Mouse (Mus musculus): ENCODE measurements around the gene Enox1.
"Not testable (repeated sequence)": the region's sequence is repeated elsewhere in the genome, so short reads cannot be mapped to it uniquely, and the experiment has no call there.

The Enox1 gene

DNA sequence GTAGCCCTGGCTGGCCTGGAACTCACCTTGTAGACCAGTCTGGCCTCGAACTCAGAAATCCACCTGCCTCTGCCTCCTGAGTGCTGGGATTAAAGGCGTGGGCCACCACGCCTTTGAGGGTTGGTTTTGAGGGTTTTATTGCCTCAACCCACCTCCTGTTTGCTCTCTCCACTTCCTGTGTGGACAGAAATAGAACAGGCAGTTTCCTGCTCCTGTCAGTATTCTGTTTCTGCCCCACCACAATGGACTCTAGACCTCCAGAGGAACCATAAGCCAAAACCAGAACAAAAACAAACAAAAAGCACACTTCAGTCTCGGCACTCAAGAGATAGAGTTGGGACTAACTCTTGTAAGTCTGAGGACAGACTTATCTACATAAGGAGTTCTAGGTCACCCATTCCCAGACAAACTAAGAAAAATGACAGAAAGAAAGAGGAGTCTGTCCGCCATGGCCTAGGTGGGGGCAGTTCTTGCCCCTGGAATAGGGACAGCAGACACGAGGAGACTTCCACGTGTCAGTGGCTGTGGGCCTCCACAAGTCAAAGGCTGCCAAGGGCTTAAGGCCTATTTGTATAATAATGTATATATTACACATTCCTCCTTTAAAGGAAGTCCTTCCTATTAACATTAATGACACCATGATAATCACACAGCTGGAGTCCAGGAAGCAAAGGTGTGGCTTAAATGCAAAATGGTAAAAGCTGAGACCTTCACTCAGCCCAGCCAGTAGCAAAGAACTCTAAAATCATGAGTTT, 362.6 kb downstream of the Enox1 start:
- no peak for DNase-seq (ENCODE audit: low read depth)

DNA sequence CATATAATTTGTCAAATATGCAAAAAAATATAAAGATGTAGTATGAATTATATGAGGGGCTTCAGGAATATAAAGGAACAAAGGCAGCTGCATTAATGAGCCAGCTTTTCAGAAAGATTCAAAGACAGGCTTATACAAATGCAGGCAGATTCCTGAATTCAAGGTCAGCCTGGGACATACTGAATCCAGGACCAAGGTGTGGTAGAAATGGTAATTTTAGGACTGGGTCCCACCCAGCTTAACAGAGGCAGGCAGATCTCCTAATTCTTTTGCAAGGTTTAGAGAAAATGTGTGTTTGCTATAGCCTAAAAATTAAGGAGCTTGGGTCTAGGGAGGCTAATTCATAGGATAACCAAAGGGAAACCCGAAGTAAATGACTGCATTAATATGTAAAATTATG, 363.1 kb downstream of the Enox1 start:
- no peak for DNase-seq (ENCODE audit: low read depth)

DNA sequence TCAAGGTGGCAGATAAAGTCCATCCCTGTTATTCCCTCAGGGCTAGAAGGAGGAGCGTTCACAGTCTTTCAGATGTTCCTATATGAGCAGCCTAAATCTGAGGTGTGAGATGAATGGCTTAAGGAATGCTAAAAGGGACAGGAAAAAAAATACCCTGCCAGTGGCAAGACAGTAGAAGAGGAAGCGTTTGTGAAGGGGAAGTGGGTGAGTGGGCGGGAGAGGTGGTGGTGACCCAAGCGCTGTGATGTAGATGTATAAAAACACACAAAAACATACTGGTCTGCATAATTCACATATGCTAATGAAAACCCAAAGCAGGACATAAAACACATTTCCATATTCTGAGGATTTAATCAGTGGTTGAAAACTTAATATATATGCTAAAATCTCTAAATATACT, 367.7 kb downstream of the Enox1 start:
- no peak for DNase-seq (ENCODE audit: low read depth)

DNA sequence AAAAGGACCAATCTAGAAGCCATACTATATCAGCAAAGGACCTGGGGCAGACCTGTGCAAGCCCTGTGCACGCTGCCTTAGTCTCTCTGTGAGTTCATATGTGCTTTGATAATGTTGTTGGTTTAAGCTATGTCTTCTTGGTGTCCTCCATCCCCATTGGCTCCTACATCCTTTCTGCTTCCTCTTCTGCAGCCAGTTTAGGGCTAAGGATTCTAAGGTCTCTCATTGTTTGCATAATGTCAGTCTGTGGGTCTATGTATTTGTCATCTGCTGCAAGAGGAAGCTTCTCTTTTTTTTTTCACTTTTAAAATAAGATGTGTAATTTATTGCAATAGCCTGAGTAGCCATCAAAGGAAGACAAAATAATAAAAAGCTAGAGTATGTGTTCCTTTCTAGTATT, 369.7 kb downstream of the Enox1 start:
- no peak for DNase-seq (ENCODE audit: low read depth)

DNA sequence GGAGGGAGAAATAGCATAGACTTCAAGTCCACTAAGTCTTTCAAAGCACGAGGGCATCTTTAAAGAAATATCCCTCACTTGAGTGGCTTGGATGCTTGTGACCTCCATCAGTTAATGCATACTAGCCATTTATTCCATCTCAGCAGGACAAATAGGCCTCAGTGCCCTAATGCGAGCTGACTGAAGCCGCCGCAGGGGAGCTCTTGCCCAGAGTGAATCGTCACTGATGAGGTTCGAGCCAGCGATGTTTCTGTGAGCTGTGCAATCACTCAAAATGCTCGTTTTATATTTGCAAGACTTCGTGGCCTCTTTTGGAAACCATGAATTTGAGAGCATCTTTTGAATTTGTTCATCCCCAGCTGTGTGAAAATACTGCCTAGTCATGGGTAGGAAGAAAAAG, 372.6 kb downstream of the Enox1 start:
- DNase-seq (ENCODE audit: low read depth): no peak

DNA sequence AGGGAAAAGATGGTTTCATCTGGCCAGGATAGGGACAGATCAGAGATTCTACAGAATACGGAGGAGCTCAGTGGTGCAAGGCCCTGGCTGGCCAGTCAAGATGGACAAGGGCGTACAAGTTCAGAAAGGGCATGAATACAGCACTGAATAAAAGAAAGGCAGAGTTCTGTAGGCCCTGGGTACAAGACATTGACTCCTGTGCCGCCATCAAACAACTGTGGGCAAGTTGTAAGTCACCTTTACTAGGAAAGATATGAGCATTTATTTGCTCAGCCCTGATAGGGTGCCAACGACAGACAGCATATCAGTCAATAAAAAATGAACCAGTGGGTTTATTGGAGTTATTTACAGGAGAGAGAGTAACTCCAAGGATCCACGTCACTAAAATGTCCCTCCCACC, 373.1 kb downstream of the Enox1 start:
- DNase-seq (ENCODE audit: low read depth): no peak

DNA sequence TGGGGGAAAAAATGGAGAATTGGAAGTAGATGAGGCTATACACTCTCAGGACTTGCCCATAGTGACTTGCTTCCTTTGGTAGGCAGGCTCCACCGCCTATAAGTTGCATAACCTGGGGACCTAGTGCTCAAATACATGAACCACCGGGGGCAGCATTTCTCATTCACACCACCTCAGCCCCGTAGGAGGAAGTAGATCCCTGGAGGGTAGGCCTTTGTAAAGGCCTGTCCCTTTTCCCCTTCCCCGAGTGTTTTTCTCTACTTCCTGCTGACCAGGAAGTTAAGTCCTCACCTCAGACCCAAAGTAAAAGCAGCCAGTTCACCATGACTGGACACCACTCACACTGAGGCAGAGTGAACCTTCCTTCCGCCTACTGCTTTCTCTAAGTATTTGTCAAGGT, 377.1 kb downstream of the Enox1 start:
- DNase-seq (ENCODE audit: low read depth): no peak

DNA sequence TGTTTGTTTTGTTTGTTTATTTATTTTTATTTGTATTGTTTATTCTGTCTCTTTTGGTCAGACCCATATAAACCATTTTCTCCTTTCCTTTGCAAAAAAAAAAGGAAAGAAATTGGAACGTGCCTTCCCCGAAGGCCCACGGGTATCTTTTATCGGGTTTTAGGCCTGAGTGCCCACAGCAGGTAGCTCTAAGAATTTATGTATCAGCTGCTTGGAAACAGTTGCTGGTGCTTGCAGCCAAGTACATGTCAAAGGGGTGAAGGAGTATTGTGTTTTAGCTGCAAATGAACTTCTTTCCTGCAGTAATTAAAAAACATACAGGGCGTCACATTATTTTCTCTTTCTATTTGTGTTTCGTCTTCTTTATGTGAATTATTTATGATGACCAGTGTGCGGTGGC, 377.6 kb downstream of the Enox1 start:
- no peak for DNase-seq (ENCODE audit: low read depth)

DNA sequence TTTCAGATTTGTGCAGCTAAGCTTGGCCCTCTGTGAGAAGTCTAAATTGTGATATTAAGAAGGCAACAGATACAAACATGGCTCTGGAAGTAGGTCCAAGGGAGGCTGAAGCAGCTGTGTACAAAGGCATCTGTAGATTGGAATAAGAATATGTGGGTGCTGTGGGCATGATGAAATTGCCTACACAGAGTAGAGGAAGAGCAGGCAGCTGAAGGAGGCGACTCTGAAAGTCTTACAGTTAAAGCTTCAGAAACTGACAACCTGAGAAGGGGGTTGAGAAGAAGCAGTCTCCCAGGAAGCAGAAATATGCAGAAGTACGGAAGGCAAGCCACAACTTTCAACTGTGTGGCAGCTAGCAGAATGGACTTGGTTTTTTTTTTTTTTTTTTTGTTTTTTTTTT, 380.0 kb downstream of the Enox1 start:
- no peak for DNase-seq (ENCODE audit: low read depth)

DNA sequence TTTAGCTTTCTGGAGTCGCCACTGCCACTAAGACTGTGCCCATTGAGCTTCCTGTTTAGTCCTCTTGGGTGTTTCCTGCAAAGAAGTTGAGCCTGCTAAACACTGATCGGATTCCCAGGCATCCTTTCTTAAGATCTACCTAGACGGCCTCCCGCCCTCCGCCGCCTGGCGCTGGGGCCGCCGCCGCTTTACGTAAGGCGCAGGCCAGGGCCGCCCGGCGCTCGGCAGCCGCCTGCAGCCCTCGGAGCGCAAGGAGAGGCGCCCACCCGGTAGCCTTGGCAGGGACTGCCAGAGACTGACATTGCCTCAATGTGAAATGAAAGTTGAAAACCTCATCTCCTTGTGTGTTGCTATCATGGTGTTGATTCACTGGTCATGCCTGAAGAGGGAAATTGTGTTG, 383.0 kb downstream of the Enox1 start:
- not testable (repeated sequence) for DNase-seq (ENCODE audit: low read depth)

DNA sequence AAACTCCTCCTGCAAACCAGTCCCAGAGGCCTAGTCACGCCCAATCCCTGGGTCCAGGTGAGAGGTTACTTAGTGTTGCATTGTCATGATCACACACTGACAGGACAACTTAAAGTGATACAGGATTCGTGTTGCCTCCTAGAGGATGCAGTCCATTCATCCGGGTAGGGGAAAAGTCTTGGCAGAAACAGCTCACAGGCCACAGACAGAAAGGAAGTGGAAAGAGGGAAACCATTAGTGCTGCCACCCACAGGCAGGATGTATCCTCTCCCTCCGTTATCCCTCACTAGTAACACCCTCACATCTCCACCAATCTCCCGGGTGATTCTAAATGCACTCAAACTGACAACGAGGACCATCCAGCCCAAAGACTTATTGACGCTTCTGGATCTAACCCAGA, 385.4 kb downstream of the Enox1 start:
- DNase-seq (ENCODE audit: low read depth): no peak

DNA sequence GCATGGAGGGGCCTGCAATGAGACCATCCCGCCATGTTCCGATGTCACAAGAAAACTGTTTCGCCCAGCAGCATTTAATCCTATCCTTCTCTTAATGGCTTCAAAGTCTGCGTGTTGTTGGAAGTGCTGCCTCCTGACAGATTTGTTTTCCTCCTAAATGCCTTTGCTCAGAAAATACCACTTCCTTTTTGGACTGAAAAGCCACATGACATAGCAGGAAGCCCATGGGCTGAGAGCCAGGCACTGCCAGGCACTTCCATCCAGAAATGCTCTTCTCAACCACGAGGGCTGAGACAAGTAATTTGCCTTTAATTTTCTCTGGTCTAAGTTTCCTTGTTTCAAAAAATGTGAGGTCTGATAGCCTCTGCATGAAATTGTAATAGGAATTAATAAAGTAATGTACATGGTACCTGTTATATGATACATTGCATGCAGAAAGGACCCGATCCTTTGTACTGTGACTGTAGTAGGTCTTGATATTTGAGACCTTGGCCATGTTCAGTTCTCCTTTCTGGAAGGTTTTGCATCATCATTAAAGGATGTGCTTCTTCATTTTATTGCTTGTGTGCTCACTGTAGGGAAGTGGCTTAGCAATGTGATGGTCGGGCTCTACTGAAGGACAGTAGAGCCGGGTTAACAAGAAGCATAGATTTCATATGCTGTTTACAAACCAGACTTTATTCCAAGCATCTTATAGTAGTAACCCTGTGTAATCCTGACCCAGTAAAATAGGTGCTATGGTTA, 390.1 kb downstream of the Enox1 start:
- no peak for DNase-seq (ENCODE audit: low read depth)

DNA sequence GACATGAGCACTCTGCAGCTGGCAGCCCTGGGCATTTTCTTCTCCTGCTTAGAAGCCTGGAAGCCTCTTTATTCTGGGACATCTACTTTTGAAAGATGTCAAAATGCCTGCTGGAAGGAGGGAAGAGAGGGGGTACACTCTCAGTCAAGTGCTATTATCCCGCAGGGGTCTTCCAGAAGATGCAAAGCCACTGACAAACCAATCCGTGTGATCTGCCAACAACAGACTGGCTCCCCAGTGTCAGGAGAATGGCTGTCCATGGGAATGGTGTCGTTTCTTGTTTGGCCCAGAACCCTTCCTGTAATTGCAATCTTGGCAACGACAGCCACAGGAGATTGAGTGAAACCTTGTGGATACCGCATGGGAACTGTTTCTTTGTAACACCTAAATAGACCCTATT, 390.8 kb downstream of the Enox1 start:
- DNase-seq (ENCODE audit: low read depth): no peak

DNA sequence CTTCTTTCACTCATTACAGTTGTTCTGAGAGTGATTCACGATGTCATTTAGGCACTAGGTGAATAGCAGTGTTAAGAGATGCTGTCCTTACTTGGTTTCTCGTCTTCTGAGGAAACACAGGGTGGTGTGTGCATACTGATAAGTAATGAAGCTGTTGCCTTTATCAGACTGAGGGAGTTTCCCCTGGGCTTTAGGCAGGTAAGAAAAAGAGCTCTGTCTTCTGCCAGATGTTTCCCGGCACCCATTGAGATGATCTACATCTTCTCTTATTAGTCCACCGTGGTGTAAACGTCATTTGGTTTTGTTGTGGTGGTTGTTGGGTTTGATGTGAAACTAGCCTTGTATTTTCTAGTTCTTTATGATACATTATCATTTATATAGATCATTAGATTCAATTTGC, 392.4 kb downstream of the Enox1 start:
- no peak for DNase-seq (ENCODE audit: low read depth)

DNA sequence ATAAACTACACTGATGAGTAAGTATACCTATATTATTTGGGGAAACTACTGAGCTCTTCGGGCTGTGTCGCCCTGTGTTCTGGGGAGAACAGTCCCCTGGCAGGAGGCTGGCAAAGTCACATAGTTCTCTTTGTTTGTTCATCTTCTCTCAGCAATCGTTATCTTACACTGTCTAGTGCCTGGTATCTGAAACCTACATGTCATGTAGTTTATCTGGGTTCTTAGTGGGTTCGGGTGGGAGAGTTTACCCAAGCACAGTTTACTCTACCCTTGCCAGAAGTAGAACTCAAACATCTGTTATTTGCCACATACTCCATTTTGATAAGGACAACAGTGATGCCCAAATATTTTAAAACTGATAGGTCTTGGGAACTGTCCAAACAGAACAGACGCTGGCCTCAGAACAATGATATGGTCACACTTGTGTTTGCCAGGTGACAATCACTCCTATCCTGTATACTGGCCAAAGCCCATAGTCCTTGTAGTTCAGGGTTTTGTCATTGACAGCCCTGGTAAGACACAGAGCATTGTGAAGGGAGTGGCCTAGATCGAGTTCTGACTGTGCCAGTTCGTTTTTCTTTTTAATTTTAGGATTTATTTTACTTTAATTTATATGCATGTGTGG, 401.0 kb downstream of the Enox1 start:
- DNase-seq (ENCODE audit: low read depth): no peak

DNA sequence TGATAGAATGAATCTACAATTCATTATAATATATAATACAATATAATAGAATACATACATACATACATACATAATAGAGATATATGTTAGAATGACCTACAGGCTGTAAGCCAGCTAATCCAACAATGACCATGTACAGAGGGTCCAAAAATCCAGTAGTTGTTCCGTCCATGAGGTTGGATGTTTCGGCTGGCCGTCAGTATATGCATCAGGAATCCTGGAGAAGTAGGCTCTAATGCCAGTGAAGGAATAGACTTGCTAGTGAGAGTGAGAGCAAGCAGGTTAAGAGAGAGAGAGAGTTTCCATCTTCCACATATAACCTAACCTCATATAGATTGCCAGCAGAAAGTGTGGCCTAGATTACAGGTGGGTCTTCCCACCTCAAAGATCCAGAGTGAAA, 402.3 kb downstream of the Enox1 start:
- DNase-seq (ENCODE audit: low read depth): no peak

DNA sequence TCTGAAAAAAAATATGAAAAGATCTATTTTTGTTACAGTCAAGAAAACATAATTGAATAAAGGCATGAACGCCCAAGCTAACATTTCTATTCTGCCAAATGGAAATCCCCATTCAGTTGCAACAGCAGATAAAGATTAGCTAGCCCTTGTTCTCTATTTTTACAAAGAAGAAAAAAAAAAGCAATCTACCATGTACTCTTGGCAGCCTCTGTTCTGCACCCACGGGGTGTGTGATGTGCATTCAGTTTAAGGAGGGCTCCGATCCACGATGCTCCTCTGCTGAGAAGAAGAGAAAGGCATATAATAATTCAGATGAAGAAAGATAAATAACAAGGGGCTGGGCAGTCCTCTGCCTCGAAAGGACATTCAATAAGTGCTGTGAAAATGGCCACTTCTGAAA, 403.2 kb downstream of the Enox1 start:
- DNase-seq (ENCODE audit: low read depth): no peak

DNA sequence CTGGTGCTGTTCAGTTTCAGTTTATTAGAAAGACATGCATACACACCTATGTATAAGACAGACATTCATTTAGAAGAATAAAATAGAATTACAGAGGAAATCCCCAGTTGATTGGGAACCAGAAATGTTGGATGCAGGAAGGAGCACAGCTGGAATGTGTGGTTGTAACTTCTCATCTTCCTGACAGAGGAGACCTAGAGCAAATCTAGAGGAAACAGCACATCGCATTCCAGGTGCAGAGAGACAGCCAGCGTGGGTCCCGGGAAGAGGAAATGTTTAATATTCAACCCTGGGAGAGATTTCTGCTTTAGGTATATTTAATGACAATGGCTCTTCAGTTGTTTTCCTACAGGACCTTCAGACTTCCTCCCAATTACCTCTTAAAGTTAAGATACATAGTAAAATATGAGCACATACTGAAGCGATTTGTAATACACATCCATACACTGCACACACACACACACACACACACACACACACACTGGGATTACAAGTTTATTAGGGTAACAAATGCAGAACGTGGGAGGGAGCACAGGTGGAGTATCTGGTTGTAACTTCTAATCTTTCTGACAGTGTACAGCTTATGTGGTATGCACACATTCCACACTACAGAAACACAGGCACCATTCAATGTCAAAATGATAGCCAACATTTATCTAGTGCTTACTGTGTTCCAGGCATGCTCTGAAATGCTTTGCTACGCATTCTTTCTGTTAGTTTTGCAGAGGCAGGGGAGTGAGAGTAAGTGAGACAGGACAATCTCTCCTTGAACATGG, 405.4 kb downstream of the Enox1 start:
- DNase-seq (ENCODE audit: low read depth): no peak

DNA sequence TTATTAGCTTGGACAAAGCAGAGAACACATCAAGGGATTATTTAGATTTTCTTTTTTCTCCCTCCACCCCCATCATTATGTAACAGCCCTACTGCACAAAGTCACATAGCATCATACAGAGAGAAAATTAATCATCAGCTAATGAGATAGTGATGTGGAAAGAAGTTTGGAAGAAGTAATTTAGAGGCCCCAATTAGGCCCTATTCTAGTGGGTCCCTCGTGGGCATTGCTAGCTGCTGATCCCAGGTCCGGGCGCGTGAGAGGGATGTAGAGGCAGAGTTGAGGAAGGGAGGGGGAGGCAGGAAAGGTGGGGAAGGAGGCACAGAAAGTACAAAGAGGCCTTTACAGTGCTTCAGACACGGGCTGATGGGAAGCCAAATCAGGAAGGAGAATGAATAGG, 407.4 kb downstream of the Enox1 start:
- DNase-seq (ENCODE audit: low read depth): no peak

DNA sequence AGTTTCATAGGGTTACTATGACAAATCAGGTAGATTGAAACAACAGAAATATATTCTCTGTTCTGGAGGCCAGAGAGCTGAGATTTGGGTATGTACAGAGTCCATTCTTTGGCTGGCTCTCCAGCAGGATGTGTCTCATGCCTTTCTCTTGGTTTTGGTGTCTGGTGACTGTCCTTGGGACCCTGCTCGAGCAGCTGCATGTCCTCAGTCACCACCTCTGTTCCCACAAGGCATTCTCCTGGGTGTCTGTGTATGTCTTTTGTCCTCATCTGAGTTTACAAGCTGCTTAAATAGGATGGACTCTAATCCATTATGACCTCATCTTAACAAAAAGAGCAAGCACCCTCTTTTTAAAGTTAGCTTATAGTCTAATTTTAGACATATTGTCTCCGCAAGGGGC, 410.6 kb downstream of the Enox1 start:
- DNase-seq (ENCODE audit: low read depth): no peak

DNA sequence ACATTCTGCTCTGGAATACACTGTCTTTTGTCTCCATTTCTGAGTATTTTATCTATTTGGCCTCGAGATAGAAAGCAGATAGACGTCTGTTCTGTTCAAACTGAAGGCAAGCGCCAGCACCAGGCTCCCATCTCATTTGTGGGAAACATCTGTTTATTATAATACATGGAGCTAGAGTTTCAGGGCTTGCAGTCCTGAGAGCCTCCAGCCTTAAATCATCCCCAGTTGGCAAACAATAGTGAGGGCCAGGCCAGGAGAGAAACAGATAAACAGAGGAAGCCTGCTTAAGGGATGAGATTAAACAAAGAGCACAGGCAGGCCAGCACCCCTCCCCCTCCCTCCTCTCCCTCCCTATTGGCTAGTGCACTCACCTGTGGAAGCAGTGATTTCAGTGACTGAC, 417.9 kb downstream of the Enox1 start:
- no peak for DNase-seq (ENCODE audit: low read depth)

DNA sequence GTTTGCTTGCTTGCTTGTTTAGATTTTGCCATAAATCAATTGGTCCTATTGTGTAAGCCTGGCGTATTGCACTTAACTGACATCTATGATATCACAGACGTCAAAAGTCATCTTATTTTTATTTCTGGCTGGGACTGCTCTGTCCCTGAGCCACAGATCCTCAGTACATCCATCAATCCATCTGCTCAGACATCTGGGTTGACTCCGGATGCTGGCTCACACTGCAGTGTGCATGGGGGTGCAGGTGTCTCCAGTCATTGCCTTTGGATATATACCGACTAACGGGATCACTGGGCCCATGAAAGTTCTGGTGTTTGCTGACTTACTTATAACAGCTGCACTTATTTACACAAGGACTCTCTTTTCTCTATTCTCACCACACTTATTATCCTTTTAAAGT, 419.8 kb downstream of the Enox1 start:
- no peak for DNase-seq (ENCODE audit: low read depth)

Data from c-Kit-positive CD71-positive TER-119-negative erythroid progenitor cells, embryonic 14.5 days (primary cell).